Mouse (Mus musculus) heart, postnatal 0 days (tissue): ENCODE data around the gene Pnpt1.

Experiments used
- CTCF ChIP-seq: IDR thresholded peaks from 2 replicates; pipeline ENCODE4 v1.5.1; 2016; ENCODE audit warnings: antibody characterized with exemption, control low read depth, low read depth
- EP300 ChIP-seq: IDR thresholded peaks from 2 replicates; pipeline ENCODE4 v1.6.1; 2016; ENCODE audit warnings: antibody characterized with exemption, low read depth

DNA sequence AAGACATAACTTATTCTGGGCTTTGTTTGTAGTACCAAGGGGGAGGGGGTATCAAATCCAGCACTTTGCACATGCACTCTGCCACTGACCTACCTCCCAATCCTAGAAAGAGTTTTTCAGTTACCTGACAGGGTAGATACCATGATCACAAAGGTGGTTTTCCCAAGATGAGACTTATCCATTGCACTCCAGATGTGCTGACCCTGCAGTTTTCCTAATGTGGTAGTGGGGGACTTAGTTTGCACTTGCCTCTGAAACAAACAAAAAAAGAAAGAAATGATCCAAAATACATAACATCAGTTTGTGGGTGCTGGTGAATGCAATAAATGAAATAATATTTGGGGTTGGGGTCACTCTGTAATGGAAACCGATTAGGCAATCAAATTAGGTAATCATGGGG lies 48.8 kb downstream of the Pnpt1 start:
- TF ChIP-seq CTCF = no peak
- no peak for TF ChIP-seq EP300
